Mouse (Mus musculus) forebrain, embryonic 13.5 days (tissue): ENCODE measurements around the gene Wdfy3. TPM values are rescaled to one million over a fixed set of nuclear protein-coding genes. Genes with fewer than 3 reads are reported as not detected.
"Not testable (repeated sequence)": the region's sequence is repeated elsewhere in the genome, so short reads cannot be mapped to it uniquely, and the experiment has no call there.

ENCODE experiments used
- ATAC-seq: fragments of 200-750 bp; cut with Nextera tagmentation; 2 replicates; pipeline ENCODE4 v1.8.0; 2017
- H3K27ac ChIP-seq: fragments of 300-500 bp; sonication (generic); 2 replicates; pipeline ENCODE4 v1.5.1; 2015; ENCODE audit warnings: inconsistent platforms, mild to moderate bottlenecking, moderate library complexity
- H3K27me3 ChIP-seq: fragments of 300-500 bp; sonication (generic); 2 replicates; pipeline ENCODE4 v1.6.1; 2015; ENCODE audit warnings: mild to moderate bottlenecking, inconsistent platforms
- H3K36me3 ChIP-seq: fragments of 300-500 bp; sonication (generic); 2 replicates; pipeline ENCODE4 v1.6.1; 2015; ENCODE audit warnings: mild to moderate bottlenecking, inconsistent platforms; ENCODE audit not compliant: poor library complexity, severe bottlenecking
- H3K4me1 ChIP-seq: fragments of 300-500 bp; sonication (generic); 2 replicates; pipeline ENCODE4 v1.6.1; 2015; ENCODE audit warnings: inconsistent platforms
- H3K4me2 ChIP-seq: fragments of 300-500 bp; sonication (generic); 2 replicates; pipeline ENCODE4 v1.6.1; 2015; ENCODE audit warnings: inconsistent platforms, mild to moderate bottlenecking, moderate library complexity
- H3K4me3 ChIP-seq: fragments of 300-500 bp; sonication (generic); 2 replicates; pipeline ENCODE4 v1.5.1; 2015; ENCODE audit warnings: mild to moderate bottlenecking, inconsistent platforms
- H3K9ac ChIP-seq: fragments of 300-500 bp; sonication (generic); 2 replicates; pipeline ENCODE4 v1.6.1; 2015; ENCODE audit warnings: mild to moderate bottlenecking, inconsistent platforms
- H3K9me3 ChIP-seq: fragments of 300-500 bp; sonication (generic); replicated peaks from 2 replicates; pipeline ENCODE4 v1.6.1; 2016; ENCODE audit warnings: inconsistent platforms
- WGBS: fragments of 180-500 bp; shearing (Covaris S2); methylation state at CpG from one replicate; pipeline ENCODE4 v1.1.7; 2015; 5-methylcytosine and 5-hydroxymethylcytosine counted together
- polyA plus RNA-seq: library from polyadenylated mRNA; unstranded; fragments of >200 nt; fragmentation: Nextera tagmentation; extraction: Ambion mirVana; gene quantifications from 2 replicates; pipeline ENCODE4 v1.2.1, GENCODE M21; 2015

Wdfy3 gene
- polyA plus RNA-seq: 22.9 and 24.6 TPM in 2 replicates

DNA sequence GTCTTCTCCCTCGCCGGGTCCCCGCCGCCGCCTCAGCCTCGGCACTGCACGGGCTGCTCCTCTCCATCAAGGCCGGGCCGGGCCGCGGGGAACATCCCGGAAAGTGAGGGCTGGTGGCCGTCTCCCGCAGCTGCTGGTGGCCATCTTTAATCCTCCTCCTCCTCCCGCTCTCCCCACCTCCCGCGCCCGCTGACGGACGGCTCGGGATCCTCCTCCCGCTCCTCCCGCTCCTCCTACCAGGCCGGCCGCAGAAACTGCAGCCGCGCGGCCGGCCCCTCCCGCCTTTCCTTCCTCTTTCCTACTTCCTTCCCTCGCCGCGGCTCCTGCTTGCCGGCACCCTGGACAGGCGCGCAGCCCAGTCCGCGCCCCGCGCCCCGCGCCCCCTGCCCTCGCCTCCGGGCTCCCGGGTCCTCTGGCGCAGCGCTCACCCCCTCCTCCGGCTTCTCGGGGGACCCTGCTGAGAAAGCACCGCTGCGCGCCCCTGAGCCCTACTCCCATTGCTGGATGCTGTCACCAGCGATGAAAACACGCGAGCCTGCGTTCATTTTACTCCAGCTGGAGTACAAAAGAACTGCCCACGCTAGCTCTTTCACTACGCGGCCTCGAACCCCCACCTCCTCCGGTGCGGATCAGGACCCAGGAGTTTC lies at the start of gene Wdfy3:
Gene Wdfy3, minus strand, starts transcription at position 155 of the 647 bp plus-strand sequence.
- Histone ChIP-seq H3K9ac (peak within 1 kb of the TSS; percentile 99), H3K4me3 (peak within 1 kb of the TSS; percentile 82), H3K27ac (peak within 1 kb of the TSS; percentile 98), H3K4me1 (peaks cover 51% of the 10 kb centered on the region), H3K4me2 (peak within 1 kb of the TSS; percentile 74), H3K27me3 (no peaks in the 10 kb centered on the region), H3K36me3 (0 out of 2 replicates have a peak, but pooled peaks cover 3% of the 10 kb centered on the region), H3K9me3 (no peaks in the 10 kb centered on the region)
- under 1% methylated on average over 42 of the region's 62 CpGs for WGBS
- ATAC-seq: peak; percentile 93

DNA sequence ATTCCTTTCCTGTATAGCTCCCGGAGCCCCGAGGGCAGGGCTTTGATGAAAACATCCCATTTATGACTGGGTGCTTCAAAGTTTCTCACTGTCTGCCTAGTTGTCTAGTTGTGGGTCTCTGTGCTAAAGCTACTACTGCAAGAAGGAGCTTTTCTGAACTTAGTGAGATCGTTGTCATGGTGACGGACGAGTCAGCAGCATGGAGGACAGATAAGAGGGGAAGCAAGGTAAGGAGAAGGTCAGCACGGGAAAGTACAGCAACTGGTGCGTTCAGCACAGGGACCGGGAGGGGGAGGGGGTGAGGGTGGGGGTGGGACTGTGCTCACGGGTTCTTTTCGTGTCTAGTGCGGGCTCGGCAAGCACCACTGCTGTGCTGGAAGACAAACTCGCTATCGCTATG lies 43.3 kb upstream of the Wdfy3 start:
- H3K27me3 ChIP-seq: 0 out of 2 replicates have a peak, but pooled peaks cover 3% of the 10 kb centered on the region
- H3K9ac ChIP-seq: no peak overlapping the region
- WGBS: 66% methylated on average over 14 of the region's 14 CpGs
- peak; percentile 24; the same call in 1 of the 2 replicates for ATAC-seq
- no peaks in the 10 kb centered on the region for H3K9me3 ChIP-seq
- H3K4me2 ChIP-seq: no peak overlapping the region
- no peaks in the 10 kb centered on the region for H3K36me3 ChIP-seq
- no peak overlapping the region for H3K4me3 ChIP-seq
- H3K4me1 ChIP-seq: peaks cover 12% of the 10 kb centered on the region; the same call in 1 of the 2 replicates
- no peak overlapping the region for H3K27ac ChIP-seq

DNA sequence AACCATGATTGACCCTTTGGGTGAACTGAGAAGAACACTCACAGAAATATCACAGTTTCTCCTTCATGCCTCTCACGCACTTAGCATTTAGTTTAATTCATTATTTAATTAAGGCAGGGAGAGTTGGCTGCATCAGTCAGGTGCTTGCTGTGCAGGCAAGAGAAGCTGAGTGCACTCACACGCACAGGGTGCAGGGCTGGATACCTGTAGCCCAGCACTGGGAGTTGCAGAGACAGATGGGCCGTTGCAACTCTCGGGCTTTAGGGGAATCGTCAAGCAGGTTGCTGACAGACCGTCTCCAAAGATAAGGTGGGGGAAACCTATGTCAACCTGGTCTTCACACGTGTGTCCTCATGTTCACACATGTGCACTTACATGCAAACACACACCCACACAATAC lies 42.3 kb upstream of the Wdfy3 start:
- H3K27me3 ChIP-seq: 0 out of 2 replicates have a peak, but pooled peaks cover 3% of the 10 kb centered on the region
- no peak overlapping the region for H3K4me2 ChIP-seq
- WGBS: 75% methylated on average over 7 of the region's 7 CpGs
- no peaks in the 10 kb centered on the region for H3K9me3 ChIP-seq
- H3K27ac ChIP-seq: no peak overlapping the region
- H3K9ac ChIP-seq: no peak overlapping the region
- peaks cover 12% of the 10 kb centered on the region; the same call in 1 of the 2 replicates for H3K4me1 ChIP-seq
- ATAC-seq: no peak
- H3K36me3 ChIP-seq: no peaks in the 10 kb centered on the region
- H3K4me3 ChIP-seq: no peak overlapping the region

DNA sequence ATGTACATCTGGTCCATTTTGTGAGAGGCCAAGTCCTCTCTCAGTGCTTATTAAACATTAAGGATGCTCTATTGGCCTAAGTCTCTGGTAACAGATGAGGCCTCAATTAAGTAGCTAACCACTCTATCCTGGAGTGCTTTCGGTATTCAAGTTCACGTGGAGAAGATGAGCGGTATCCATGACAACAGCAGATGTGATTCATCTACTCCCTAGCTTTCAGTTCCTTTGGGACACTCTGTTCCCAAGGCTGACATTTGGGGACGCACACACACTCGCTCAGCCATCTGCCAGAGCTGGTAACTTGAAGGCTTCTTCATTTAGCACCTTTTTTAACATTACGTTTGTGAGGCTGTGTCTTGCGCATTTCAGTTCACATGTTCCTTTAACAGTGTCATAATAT lies 40.3 kb upstream of the Wdfy3 start:
- H3K9me3 ChIP-seq: no peaks in the 10 kb centered on the region
- no peak overlapping the region for H3K4me2 ChIP-seq
- no peak overlapping the region for H3K27ac ChIP-seq
- 0 out of 2 replicates have a peak, but pooled peaks cover 3% of the 10 kb centered on the region for H3K27me3 ChIP-seq
- peak; percentile 70 for ATAC-seq
- H3K36me3 ChIP-seq: no peaks in the 10 kb centered on the region
- 57% methylated on average over 7 of the region's 7 CpGs for WGBS
- peaks cover 12% of the 10 kb centered on the region; the same call in 1 of the 2 replicates for H3K4me1 ChIP-seq
- no peak overlapping the region for H3K4me3 ChIP-seq
- no peak overlapping the region for H3K9ac ChIP-seq

DNA sequence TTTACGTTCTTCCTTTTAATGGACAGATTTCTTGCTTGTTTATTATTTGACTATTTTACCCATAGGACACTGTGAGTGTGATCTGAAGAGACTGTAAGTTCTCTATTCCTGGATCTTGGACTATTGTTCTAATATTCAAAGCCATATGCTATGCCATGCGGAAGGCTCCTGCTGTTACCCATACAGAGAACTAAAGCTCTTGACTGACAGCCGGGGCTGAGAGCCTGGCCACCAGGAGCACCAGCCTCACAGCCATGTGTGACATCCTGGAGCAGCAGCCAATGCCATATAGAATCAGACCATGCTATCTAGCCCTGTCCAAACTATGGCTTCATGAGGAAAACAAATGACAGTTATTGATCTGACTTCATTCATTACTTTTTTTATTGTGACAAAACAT lies 36.2 kb upstream of the Wdfy3 start:
- ATAC-seq: no peak
- Histone ChIP-seq H3K27ac (no peak overlapping the region), H3K4me2 (no peak overlapping the region), H3K9ac (no peak overlapping the region), H3K36me3 (no peaks in the 10 kb centered on the region), H3K4me3 (no peak overlapping the region), H3K4me1 (peaks cover 2% of the 10 kb centered on the region; the same call in 1 of the 2 replicates), H3K27me3 (no peaks in the 10 kb centered on the region), H3K9me3 (no peaks in the 10 kb centered on the region)
- WGBS: 47% methylated on average over 3 of the region's 3 CpGs

DNA sequence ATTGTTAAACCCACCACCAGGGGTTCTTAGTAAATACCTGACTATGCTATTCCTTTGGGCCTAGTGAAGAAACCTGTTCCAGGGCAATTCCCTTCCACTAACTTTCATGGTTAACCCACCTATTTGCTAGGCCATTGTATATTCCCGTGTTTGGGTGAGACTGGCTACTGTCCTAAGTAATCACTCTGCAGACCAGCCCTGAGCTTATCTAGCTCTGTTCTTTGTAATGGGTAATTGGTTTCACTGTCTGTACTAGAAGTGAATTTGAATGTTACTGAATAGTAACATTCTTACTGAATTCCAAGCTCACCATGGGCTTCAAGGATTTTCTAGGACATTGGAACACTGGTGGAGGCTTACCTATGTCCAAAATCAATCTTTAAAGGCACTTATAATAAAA lies 32.1 kb upstream of the Wdfy3 start:
- H3K4me1 ChIP-seq, H3K36me3 ChIP-seq, H3K9me3 ChIP-seq, H3K4me2 ChIP-seq, ATAC-seq, H3K4me3 ChIP-seq, H3K27me3 ChIP-seq, H3K27ac ChIP-seq, H3K9ac ChIP-seq: not testable (repeated sequence)
- WGBS: 82% methylated on average over 1 of the region's 1 CpGs

DNA sequence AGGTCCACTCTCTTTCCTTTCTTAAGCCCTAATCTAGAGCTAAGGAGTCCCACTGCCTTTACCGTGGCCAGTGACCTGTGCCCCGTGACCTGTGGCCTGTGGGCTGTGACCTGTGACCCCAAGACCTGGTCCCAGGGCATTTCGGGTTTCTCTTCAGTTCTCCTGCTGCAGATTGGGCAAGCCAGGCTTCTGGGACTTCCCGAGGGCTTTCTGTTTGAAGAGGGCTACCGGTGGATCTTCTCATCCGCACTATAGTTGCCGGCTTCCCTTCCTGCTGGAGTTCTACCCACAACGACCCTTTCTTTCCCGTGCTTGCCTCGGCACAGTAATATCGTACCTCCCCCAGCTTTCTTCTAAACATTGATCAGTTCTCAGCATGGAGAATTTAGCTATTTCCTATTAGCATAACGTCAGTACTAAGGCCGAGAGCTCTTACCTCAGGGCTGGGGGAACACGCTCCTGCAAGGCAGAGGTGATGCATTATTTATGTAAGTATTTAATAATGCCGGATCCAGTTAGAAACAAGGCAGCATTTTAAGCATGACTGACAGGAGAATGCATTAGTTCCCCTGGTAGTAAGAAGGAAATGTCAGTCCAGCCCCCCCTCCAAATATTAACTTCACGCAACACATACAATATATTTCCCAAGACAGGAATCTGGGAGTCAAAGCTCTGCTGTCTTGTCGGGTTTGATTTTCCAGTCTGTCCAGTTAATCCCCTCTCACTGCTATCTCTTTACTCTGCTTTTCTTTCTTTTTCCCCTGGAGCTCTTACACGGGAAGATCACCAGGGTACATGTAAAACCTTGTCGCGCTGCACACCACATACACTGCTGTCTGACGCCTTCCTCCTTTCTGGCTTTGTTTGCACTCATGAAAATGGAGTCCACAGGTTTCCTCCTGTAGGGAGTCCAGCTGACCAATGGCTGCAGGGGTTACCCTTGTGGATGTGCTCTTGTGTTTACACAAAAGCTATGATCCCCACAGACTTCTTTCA lies 30.8 kb upstream of the Wdfy3 start:
- H3K4me3 ChIP-seq: no peak overlapping the region
- no peak overlapping the region for H3K9ac ChIP-seq
- no peak overlapping the region for H3K4me2 ChIP-seq
- H3K27me3 ChIP-seq: no peaks in the 10 kb centered on the region
- H3K9me3 ChIP-seq: no peaks in the 10 kb centered on the region
- no peak overlapping the region for H3K27ac ChIP-seq
- ATAC-seq: no peak
- 65% methylated on average over 21 of the region's 21 CpGs for WGBS
- no peaks in the 10 kb centered on the region for H3K36me3 ChIP-seq
- no peaks in the 10 kb centered on the region; the same call in 1 of the 2 replicates for H3K4me1 ChIP-seq

DNA sequence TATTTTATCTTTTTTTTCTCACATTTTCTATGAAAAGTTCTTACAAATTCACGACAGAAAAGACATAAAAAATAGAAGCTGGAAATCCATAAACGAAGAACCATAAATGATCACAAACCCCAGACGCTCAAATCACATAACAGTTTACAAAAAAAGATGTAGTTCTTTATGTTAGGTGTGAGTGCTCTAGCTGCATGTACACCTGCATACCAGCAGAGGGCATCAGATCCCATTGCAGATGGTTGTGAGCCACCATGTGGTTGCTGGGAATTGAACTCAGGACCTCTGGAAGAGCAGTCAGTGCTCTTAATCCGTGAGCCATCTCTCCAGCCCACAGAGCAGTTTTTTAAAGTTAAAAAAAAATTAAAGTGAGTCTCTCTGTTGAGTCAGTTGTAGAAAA lies 25.9 kb upstream of the Wdfy3 start:
- Histone ChIP-seq H3K36me3 (no peaks in the 10 kb centered on the region), H3K27ac (no peak overlapping the region), H3K9me3 (no peaks in the 10 kb centered on the region), H3K9ac (no peak overlapping the region), H3K4me1 (no peaks in the 10 kb centered on the region), H3K4me2 (no peak overlapping the region), H3K4me3 (no peak overlapping the region), H3K27me3 (no peaks in the 10 kb centered on the region)
- whole genome bisulfite sequencing: 86% methylated on average over 4 of the region's 4 CpGs
- no peak for ATAC-seq

DNA sequence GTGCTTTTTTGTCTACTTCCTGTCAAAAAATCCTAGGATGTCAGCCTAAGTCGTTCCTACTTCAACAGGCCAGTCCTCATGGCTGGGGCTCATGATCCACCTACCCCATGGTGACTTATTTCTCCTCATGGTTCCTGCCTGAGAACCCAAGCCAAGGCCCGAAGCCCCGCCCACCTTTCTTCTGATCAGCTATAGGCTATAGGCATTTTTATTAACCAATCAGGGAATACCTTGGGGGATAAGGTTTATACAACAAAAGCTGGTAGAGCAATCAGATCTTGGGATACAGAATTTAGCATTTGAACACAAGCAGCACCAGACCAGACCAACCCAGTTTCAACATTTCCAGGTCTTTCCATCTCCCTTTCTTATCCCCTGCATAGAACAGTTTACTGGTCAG lies 21.0 kb upstream of the Wdfy3 start:
- Histone ChIP-seq H3K27me3 (no peaks in the 10 kb centered on the region), H3K27ac (no peak overlapping the region), H3K4me3 (no peak overlapping the region), H3K36me3 (no peaks in the 10 kb centered on the region), H3K4me1 (no peaks in the 10 kb centered on the region), H3K9me3 (no peaks in the 10 kb centered on the region), H3K4me2 (no peak overlapping the region), H3K9ac (no peak overlapping the region)
- no peak for ATAC-seq
- 86% methylated on average over 3 of the region's 3 CpGs for WGBS

DNA sequence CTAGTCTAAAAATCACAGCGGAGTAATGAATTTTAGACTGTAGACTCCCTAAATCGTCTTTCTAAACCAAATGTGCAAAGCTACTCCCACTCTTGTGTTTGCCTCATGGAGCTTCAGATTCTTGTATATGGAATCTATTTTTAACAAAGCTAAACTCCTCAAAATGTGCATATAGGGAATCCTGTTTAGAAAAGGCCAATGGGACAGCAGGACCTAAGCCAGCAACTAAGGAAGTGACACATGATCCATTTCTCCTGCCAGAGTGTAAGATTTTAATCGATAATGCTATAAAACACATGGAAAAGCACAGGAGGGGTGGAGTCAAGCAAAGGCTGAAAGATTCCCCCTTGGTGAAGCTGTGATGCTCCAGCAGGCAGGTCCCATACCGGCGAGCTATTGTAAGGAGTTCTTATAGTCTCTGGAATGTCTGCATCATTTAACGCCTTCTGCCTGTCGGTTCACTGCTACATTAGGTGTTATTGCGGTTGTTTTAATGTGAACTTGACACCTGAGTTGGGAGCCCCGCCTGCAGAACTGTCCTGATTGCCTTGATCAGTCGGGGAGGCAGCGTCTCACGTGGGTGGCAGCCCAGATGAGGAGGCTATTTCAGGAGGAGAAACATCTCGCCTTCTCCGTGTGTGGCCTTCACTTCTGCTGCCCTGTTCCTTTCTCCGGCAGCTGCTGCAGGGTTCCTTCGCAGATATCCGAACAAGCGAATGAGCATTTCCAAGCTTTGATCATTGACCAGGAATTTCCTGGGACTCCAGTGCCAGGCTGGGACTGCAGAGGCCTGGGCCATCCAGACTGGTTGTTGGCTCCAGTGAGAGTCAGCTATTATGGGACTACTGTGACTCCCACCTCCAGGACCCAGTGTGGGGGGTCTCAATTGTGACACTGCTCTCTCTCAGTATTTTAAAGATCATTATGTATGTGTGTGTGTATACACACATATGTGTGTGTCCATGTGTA lies 15.3 kb upstream of the Wdfy3 start:
- no peak for ATAC-seq
- Histone ChIP-seq H3K9me3 (peaks cover 2% of the 10 kb centered on the region; the same call in 1 of the 2 replicates), H3K4me3 (no peak overlapping the region), H3K9ac (no peak overlapping the region), H3K4me2 (no peak overlapping the region), H3K36me3 (no peaks in the 10 kb centered on the region), H3K27ac (no peak overlapping the region), H3K4me1 (no peaks in the 10 kb centered on the region), H3K27me3 (no peaks in the 10 kb centered on the region)
- 66% methylated on average over 18 of the region's 18 CpGs for WGBS

DNA sequence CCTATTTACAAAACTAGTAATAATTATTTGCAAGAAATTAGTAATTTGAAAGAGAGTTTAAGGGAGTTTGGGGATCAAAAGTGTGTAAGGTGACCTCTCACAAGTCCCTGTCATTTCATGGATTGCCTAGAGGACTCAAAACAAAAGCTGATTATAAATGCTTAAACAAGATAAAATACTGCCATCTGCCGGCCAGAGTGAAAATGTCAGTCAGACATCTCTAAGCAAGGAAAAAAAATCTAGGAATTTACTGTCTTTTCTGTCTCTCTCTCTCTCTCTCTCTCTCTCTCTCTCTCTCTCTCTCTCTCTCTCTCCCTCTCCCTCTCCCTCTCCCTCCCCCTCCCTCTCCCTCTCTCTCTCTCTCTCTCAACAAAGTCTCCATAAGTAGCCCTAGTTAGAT lies 4.4 kb upstream of the Wdfy3 start:
- Histone ChIP-seq H3K4me3 (no peak overlapping the region), H3K27me3 (no peaks in the 10 kb centered on the region), H3K4me1 (peaks cover 27% of the 10 kb centered on the region), H3K9ac (no peak overlapping the region), H3K36me3 (no peaks in the 10 kb centered on the region), H3K9me3 (no peaks in the 10 kb centered on the region), H3K4me2 (no peak overlapping the region), H3K27ac (no peak overlapping the region)
- no peak for ATAC-seq
- 0% methylated on average over 1 of the region's 1 CpGs for WGBS
